Comparison of ENCODE assay signal across 7 mouse cellular contexts in genomic region chr2:166563890-166564289, GRCm38 (mm10).
DNase-seq lines count a peak whose midpoint lies in the region; ATAC-seq and TF ChIP-seq lines count a peak whose summit lies in the region.

No protein-coding gene starts in this region.

- H3K27ac ChIP-seq in embryonic facial prominence, embryonic 11.5 days (replicated peaks; ENCODE audit: low read depth, low read length): no peak overlapping the region
- no peak overlapping the region for H3K27ac ChIP-seq in heart, adult 2 months
- no peak overlapping the region for H3K27ac ChIP-seq in kidney, adult 2 months (ENCODE audit: insufficient read depth, low read depth, low read length)
- no peak overlapping the region for H3K27ac ChIP-seq in limb, embryonic 13.5 days
- H3K27ac ChIP-seq in midbrain, embryonic 15.5 days: no peak overlapping the region

- TF ChIP-seq EP300 in heart, adult 2 months (IDR thresholded peaks at IDR 0.05; ENCODE audit: insufficient read depth, low read depth, low read length): peak; percentile 82

- H3K9ac ChIP-seq in embryonic facial prominence, embryonic 11.5 days (replicated peaks; ENCODE audit: low read length): no peak overlapping the region
- no peak overlapping the region for H3K9ac ChIP-seq in heart, adult 2 months (ENCODE audit: low read depth, low read length)
- H3K9ac ChIP-seq in limb, embryonic 13.5 days: no peak overlapping the region
- no peak overlapping the region for H3K9ac ChIP-seq in midbrain, embryonic 15.5 days

- H3K36me3 ChIP-seq in embryonic facial prominence, embryonic 11.5 days (replicated peaks; ENCODE audit: control insufficient read depth, insufficient read depth, low read depth, low read length): no peaks in the 10 kb centered on the region
- H3K36me3 ChIP-seq in heart, adult 2 months (ENCODE audit: control insufficient read depth, insufficient read depth, low read length): no peaks in the 10 kb centered on the region
- no peaks in the 10 kb centered on the region for H3K36me3 ChIP-seq in kidney, adult 2 months (ENCODE audit: control insufficient read depth, insufficient read depth, low read length)
- peaks cover 29% of the 10 kb centered on the region for H3K36me3 ChIP-seq in limb, embryonic 13.5 days
- no peaks in the 10 kb centered on the region for H3K36me3 ChIP-seq in midbrain, embryonic 15.5 days (replicated peaks)

- H3K27me3 ChIP-seq in embryonic facial prominence, embryonic 11.5 days (ENCODE audit: control insufficient read depth, insufficient read depth, low read length): no peaks in the 10 kb centered on the region
- H3K27me3 ChIP-seq in heart, adult 2 months (ENCODE audit: control insufficient read depth, insufficient read depth, low read length): no peaks in the 10 kb centered on the region
- no peaks in the 10 kb centered on the region for H3K27me3 ChIP-seq in kidney, adult 2 months (replicated peaks; ENCODE audit: control insufficient read depth, insufficient read depth, low read length)
- no peaks in the 10 kb centered on the region for H3K27me3 ChIP-seq in limb, embryonic 13.5 days
- no peaks in the 10 kb centered on the region for H3K27me3 ChIP-seq in midbrain, embryonic 15.5 days (replicated peaks)

- H3K9me3 ChIP-seq in embryonic facial prominence, embryonic 11.5 days (replicated peaks; ENCODE audit: control insufficient read depth, low read length): no peaks in the 10 kb centered on the region
- no peaks in the 10 kb centered on the region for H3K9me3 ChIP-seq in limb, embryonic 13.5 days
- H3K9me3 ChIP-seq in midbrain, embryonic 15.5 days: no peaks in the 10 kb centered on the region

- H3K79me2 ChIP-seq in heart, adult 2 months (replicated peaks; ENCODE audit: control insufficient read depth, insufficient read depth, low read length): no peaks in the 10 kb centered on the region

- intact Hi-C loops in heart, adult 2 months (cut with DNase I): loop anchor here (1.0 to 10.0 kb wide), 7 partner anchors 122 to 779 kb away; partner anchors contain the start of gene Sulf2

- 13% methylated on average over 6 of the region's 6 CpGs for WGBS in embryonic facial prominence, embryonic 11.5 days
- WGBS in heart, adult 2 months: 11% methylated on average over 6 of the region's 6 CpGs
- 7% methylated on average over 6 of the region's 6 CpGs for WGBS in kidney, adult 2 months
- 7% methylated on average over 6 of the region's 6 CpGs for WGBS in limb, embryonic 13.5 days
- 15% methylated on average over 6 of the region's 6 CpGs for WGBS in midbrain, embryonic 15.5 days

- no peak overlapping the region for H3K4me3 ChIP-seq in embryonic facial prominence, embryonic 11.5 days (ENCODE audit: low read depth, low read length)
- no peak overlapping the region for H3K4me3 ChIP-seq in heart, adult 2 months
- no peak overlapping the region for H3K4me3 ChIP-seq in kidney, adult 2 months (ENCODE audit: insufficient read depth, low read depth, low read length)
- H3K4me3 ChIP-seq in limb, embryonic 13.5 days: no peak overlapping the region
- H3K4me3 ChIP-seq in midbrain, embryonic 15.5 days: no peak overlapping the region

- ATAC-seq in embryonic facial prominence, embryonic 11.5 days (replicated peaks; ENCODE audit: insufficient number of reproducible peaks, low FRiP score, low TSS enrichment, low read depth): no peak; the same call in 1 of the 2 replicates
- ATAC-seq in limb, embryonic 13.5 days (ENCODE audit: low FRiP score, low read depth): 0 out of 2 replicates have a peak, but pooled peaks have one; percentile 37
- ATAC-seq in midbrain, embryonic 15.5 days (replicated peaks): 0 out of 2 replicates have a peak, but pooled peaks have one; percentile 13

- TF ChIP-seq CTCF in heart, adult 2 months (IDR thresholded peaks at IDR 0.05): peak; percentile 74
- peak; percentile 87 for TF ChIP-seq CTCF in kidney, adult 2 months (conservative IDR thresholded peaks at IDR 0.05; ENCODE audit: insufficient read depth, insufficient read length, low read depth, low read length)

- peak; percentile 94 for DNase-seq in adrenal gland, postnatal 14 days
- DNase-seq in embryonic facial prominence, embryonic 11.5 days (ENCODE audit: low spot score): peak; percentile 94
- peak; percentile 79 to 90 for DNase-seq in heart, adult 2 months
- peak; percentile 77 for DNase-seq in kidney, adult 2 months
- peak; percentile 59 to 86 for DNase-seq in spleen, adult 18-20 months

- no peak overlapping the region for H3K4me2 ChIP-seq in embryonic facial prominence, embryonic 11.5 days (ENCODE audit: low read depth, low read length)
- H3K4me2 ChIP-seq in limb, embryonic 13.5 days (replicated peaks): peak overlapping the region; percentile 49
- H3K4me2 ChIP-seq in midbrain, embryonic 15.5 days: no peak overlapping the region

- TF ChIP-seq POLR2A in heart, adult 2 months (IDR thresholded peaks at IDR 0.05; ENCODE audit: insufficient read depth, low read depth, low read length): no peak
- TF ChIP-seq POLR2A in kidney, adult 2 months (IDR thresholded peaks at IDR 0.05; ENCODE audit: low read depth, low read length): no peak

- peaks cover 5% of the 10 kb centered on the region; the same call in 1 of the 2 replicates for H3K4me1 ChIP-seq in embryonic facial prominence, embryonic 11.5 days (ENCODE audit: control insufficient read depth, insufficient read depth, low read length)
- no peaks in the 10 kb centered on the region; the same call in 1 of the 2 replicates for H3K4me1 ChIP-seq in heart, adult 2 months (ENCODE audit: control insufficient read depth, insufficient read depth, low read length)
- H3K4me1 ChIP-seq in kidney, adult 2 months (ENCODE audit: control insufficient read depth, insufficient read depth, low read length): no peaks in the 10 kb centered on the region
- H3K4me1 ChIP-seq in limb, embryonic 13.5 days: peaks cover 20% of the 10 kb centered on the region
- H3K4me1 ChIP-seq in midbrain, embryonic 15.5 days: peaks cover 10% of the 10 kb centered on the region
